Mouse (Mus musculus): ENCODE results near the gene Uchl4.

GRCm38 (mm10) chr9:64227736-64228135, 7.3 kb upstream of the Uchl4 start:
- TF ChIP-seq CTCF (IDR thresholded peaks at IDR 0.05; ENCODE audit: borderline replicate concordance, extremely low read depth, insufficient read depth, insufficient read length) = no peak
- no peak for TF ChIP-seq POLR2A (IDR thresholded peaks at IDR 0.05; ENCODE audit: borderline replicate concordance, extremely low read depth, insufficient read depth, insufficient read length, poor library complexity, severe bottlenecking)
